Mouse (Mus musculus) cerebellum, adult 18-20 months (tissue): ENCODE measurements around the gene Cpsf4l.
A peak's percentile ranks its signal among the peaks of the same experiment; 100 is the strongest.

Source experiments
- DNase-seq, 2 experiments: peaks; one replicate each; pipeline ENCODE4 v3.0.0; 2021

Gene Cpsf4l

GRCm38 (mm10) chr11:113698013-113698545 lies 11.7 kb downstream of the Cpsf4l start:
- DNase-seq, result no peak

GRCm38 (mm10) chr11:113697571-113697970 lies 12.2 kb downstream of the Cpsf4l start:
- no peak for DNase-seq

DNA sequence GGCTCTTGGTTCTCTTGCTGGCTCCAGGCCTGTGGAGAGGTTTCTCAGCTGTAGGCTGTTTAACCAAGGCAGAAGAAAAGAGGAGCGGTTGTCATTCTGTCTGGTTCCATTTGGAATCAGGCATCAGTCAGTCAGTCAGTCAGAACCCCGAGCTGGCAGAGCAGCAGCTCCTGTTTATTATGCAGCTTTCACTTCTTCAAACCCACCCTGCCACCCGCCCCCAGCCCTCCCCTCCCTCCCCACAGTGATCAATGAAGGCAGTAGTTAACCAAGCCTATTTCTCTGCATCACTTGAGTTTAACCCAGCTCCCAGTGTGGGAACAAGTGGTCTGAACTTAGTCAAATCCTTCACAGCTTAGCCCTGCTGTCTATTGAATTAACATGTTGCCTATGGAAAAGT lies 18.0 kb downstream of the Cpsf4l start:
- DNase-seq, result no peak

GRCm38 (mm10) chr11:113691318-113691717 lies 18.5 kb downstream of the Cpsf4l start:
- DNase-seq, result no peak

GRCm38 (mm10) chr11:113690506-113690905 lies 19.3 kb downstream of the Cpsf4l start:
- no peak for DNase-seq

GRCm38 (mm10) chr11:113687031-113687430 lies 22.8 kb downstream of the Cpsf4l start:
- no peak for DNase-seq

GRCm38 (mm10) chr11:113684707-113685426 lies 24.9 kb downstream of the Cpsf4l start:
- DNase-seq, result no peak

DNA sequence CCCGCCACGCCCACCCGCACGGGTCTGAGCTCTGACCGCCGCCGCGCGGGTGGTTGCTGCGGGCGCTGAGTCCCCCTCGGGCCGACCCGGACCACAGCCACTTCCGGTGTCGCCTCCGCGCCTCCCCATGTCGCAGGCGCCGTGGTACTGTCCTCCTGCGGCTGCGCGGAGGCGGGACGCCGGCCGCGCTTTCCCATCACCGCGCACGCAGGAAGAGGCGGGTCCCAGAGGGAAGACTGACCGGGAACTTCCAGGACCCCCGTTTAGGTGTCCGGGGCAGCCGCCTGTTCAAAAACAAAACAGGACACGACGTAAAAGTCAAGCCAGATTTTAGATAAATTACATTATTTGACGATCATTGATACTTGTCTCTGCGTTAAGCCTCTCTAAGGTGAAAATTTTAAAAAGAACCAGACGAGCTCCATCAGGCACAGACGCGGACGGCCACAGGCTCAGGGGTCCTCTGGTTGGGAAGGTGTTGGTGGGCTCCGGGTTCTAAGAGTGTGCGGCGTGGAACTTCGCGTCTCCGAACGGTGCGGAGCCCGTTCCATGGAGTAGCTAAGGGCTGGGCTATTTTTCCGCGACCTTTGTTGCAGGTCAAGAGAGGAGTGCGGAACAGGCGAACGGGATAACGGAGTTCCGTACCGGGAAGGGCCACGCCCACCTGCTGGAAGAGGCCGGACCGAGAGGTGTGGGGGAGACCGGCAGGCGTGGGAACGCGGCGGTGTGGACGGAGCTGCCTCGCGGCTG lies 25.7 kb downstream of the Cpsf4l start, which contains the start of the genes Fam104a and D11Wsu47e:
TSS of gene Fam104a (minus strand) at position 199 of the 750 bp plus-strand sequence.
TSS of gene D11Wsu47e (plus strand) at position 456 of the 750 bp plus-strand sequence.
- peak; percentile 94 to 97 for DNase-seq

DNA sequence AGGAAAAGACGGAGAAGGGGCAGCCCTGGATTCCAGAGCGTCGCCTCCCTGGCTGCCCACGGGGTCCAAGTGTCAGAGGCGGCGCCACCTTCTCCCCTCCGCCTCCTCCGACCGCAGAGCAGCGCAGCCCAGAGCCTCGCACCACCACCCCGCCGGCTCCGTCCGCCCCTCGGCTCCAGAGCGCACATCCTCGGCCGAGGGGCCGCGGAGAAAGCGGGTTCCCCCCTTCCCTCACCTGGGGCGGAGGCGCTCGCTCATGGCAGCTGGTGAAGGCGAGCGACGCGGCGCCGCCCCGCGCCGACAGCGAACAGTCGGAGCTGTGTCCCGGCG lies 26.2 kb downstream of the Cpsf4l start:
- no peak for DNase-seq

DNA sequence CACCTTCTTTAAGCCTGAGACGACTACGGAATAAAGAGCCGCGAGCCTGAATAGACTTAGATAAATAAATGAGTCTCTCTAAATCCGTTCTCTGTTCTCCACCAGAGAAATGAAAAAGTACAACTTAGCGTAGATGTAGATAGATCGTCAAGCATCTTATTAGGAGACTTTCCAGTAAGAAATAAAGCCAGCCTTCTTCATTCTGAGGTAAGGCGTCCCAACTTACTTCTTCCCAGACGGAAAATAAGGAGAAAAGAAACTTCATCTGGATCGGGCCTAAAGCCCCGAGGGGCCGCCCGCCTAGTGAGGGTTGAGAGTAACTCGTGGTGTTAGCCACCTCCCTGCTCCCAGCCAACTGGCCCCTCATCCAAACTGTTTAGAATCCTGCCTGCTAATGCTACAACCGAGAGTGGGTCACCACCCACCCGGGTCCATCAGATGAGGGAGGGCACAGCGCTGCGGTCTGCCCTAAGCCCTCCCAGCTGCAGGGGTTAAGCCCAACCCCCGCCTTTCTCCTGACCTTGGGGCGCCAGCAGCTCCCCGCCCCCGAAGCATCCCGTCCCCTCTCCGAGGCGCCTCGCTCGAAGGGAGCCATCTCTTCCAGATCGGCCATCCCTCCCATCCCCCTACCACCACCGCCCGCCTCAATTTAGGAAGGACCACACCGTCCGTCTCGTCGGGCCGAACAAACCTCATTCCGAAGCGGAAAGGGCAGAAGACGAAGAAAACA lies 26.8 kb downstream of the Cpsf4l start:
- DNase-seq, result peak; percentile 39 to 40

DNA sequence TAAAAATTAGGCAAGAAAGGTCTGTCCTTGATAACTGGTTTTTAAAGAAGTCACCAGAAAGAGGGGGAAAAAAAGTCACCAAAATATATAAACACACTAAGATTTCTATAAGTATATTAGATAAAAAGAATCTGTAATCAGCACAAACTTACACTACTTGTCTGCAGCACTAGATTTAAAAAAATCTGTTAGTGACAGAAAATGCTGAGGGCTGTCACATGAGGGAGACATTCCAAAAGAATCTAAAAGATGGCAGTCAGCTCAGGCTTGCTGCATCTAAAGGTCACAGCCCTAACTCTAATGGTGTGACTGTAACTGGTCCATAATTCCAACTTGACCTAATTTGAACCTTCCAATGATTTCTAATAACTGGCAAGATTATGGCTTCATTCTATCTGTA lies 27.8 kb downstream of the Cpsf4l start:
- DNase-seq, result no peak

- no peak for DNase-seq
Measured at GRCm38 (mm10) chr11:113680954-113681353, 28.9 kb downstream of the Cpsf4l start.

DNA sequence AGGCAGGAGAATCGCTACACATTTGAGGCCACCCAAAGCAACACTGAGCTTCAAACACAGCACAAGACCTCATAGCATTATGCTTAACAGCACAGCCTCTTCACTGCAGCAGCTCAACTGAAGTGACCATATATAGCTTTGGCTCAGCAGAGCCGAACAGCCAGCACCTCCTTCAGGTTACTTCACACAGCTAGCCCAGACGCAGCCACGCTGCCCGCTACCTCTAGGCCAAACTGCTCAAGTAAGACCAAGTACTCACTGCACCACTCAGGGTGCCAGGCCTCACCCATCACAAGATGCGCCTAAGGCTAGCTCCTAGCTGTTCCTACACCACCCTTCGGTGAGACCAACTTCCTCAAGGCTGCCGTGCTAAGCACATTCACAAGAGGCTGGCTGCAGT lies 31.4 kb downstream of the Cpsf4l start:
- no peak for DNase-seq

GRCm38 (mm10) chr11:113677378-113677777 lies 32.4 kb downstream of the Cpsf4l start:
- no peak for DNase-seq

- DNase-seq, result no peak
Measured at GRCm38 (mm10) chr11:113676847-113677246, 33.0 kb downstream of the Cpsf4l start.

DNA sequence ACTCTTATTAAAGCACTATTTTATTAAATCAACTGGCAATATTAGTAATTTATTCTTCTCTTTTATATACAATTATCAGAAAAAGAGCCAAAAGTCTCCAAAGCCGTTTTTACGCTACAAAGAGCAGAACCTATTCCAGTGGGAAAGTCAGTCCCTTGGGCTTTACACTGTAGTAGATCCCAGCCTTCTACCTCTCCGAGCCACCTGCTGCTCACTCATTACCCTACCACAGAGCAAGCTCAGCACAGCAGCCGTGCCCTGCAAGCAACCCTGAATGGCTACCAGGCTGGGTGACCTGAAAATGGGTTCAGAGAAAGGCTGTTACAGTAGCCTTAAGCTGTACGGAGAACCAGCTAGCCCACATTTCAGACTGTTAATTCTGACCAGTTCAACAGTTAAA lies 35.2 kb downstream of the Cpsf4l start:
- DNase-seq, result no peak

DNA sequence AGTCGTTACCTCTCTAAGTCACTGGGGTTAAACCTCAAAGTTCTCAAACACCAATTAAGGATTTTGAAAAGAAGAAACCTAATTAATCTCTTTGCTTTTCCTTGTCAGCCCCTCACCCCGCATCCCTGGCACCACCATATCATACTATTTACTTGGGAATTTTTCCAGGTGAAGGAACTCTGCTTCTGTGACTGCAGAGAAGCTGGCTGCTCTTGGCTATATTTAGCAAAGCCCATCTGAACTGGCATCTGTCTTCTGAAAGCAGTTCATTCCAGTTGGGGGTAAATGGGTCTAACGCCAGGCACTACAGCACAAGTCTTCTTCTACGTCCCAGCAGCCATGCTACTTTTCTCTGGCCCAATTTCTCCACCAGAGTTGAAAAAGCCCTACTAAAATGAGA lies 36.2 kb downstream of the Cpsf4l start:
- DNase-seq, result no peak

DNA sequence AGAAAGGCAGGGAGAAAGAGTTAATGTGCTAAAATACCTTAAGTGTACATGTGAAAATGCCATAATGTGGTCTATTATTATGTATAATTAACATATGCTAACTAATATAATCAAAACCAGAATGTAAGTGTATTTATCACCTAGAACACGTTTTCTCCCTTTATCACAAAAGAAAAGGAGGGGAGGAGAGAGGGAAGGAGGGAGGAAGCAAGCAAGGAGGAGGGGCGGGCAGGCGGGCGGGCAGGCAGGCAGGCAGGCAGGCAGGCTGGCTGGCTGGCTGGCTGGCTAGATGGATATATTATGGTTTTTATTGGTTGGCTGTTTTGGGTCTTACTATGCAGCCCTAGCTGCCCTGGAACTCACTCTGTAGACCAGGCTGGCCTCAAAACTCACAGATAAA lies 40.1 kb downstream of the Cpsf4l start:
- no peak for DNase-seq

DNA sequence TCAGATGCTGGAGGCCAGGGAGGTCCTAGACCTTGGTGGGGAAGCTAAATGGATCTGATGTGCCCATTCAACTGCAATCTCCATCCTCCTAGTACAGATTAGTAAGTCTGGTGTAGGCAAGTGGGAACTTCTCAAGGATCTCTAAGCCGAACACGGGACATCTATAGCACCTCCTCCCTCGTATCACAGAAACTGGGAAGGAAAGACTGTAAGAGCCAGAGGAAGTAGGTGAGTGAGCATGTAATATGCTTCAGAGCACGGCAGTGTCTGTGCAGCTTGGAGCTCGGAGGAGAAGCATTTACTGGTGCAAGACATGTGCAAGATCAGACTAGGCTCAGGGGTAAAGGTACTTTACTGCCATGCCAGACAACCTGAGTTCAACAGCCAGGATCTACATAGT lies 41.0 kb downstream of the Cpsf4l start:
- DNase-seq, result no peak

GRCm38 (mm10) chr11:113667704-113668103 lies 42.1 kb downstream of the Cpsf4l start:
- no peak for DNase-seq

- DNase-seq, result no peak
Measured at GRCm38 (mm10) chr11:113667122-113667521, 42.7 kb downstream of the Cpsf4l start.

DNA sequence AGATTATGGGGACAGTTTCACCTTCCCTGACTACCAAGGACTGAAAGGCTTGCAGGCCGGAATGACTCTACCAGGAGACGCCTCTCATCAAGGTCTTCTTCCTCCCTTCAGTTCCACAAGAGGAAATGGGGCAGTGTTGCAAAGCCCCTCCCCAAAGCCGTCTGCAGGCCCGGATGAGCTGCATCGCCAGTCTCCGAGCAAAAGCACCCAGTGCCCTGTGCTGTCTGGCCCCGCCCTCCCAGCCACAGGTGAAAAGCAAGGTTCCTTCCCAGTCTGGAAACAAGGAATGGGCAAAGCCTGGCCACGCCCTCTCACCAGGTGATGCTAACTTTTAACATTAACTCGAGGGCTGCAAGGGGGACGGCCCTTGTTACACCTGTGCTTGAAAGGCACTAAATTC lies 43.2 kb downstream of the Cpsf4l start:
- no peak for DNase-seq

DNA sequence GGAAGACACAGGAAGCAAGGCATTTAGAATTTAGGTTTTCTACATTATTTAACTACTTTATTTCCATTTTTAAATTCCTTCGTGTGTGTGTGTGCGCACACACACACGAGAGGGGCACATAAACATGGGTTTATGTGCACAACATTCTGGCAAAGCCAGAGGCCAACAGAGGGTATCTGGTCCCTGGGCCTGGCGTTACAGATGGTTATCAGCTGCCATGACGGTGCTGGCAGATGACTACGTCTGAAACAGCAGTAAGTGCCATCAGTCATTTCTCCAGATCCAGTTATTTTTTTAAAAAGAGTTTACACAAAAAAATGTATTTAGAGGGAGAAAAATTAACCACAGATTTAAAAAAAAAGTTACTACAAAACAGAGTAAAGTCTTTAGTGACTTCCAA lies 43.6 kb downstream of the Cpsf4l start:
- no peak for DNase-seq

GRCm38 (mm10) chr11:113664279-113664678 lies 45.5 kb downstream of the Cpsf4l start:
- no peak for DNase-seq
